Mouse (Mus musculus) liver, postnatal 0 days (tissue): ENCODE results near the gene Slc24a1.

Source experiments
- CTCF ChIP-seq: sonication (generic); IDR thresholded peaks from 2 replicates; pipeline ENCODE4 v1.5.1; 2016; ENCODE audit warnings: antibody characterized with exemption, low read depth
- EP300 ChIP-seq: IDR thresholded peaks from 2 replicates; pipeline ENCODE4 v1.6.1; 2016; ENCODE audit warnings: antibody characterized with exemption, low read depth, mild to moderate bottlenecking

- no peak for TF ChIP-seq EP300
- TF ChIP-seq CTCF: peak; percentile 92
Measured at GRCm38 (mm10) chr9:64936508-64936907, 14.9 kb downstream of the Slc24a1 start.
